Mouse (Mus musculus): ENCODE measurements at regions not wholly inside any gene's neighbourhood (a gene's known extent, or its start where the extent isn't known, plus 50 kb on each side); places are given as distances from the start of the nearest gene placed in this dataset.

DNA sequence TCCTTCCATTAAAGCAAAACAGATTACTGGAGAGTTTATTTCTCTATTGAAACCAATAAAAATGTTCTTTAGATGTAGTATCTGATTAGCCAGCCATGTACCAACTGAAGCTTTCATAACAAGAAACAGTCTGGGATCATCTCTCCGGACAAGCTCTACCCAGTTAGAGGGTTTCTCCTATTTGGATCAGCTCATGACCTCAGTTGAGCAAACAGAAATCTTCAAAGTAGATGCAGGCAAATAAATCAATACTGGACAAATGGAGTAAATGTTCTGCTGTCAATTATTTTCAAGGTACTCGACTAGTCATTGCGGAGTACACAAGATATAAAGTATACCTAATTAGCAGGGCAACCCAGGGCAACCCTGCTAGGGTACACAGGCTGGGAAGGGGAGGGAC is 67.4 kb downstream of the Avpr1a start:
- Histone ChIP-seq H3K36me3 (no peaks in the 10 kb centered on the region), H3K4me3 (no peak overlapping the region), H3K4me1 (no peaks in the 10 kb centered on the region), H3K27ac (no peak overlapping the region), H3K9ac (no peak overlapping the region), H3K4me2 (replicated peaks) (no peak overlapping the region), H3K27me3 (no peaks in the 10 kb centered on the region), H3K9me3 (no peaks in the 10 kb centered on the region)
- 87% methylated on average over 3 of the region's 3 CpGs for WGBS
- ATAC-seq (ENCODE audit: insufficient number of reproducible peaks, insufficient read depth, low FRiP score, low TSS enrichment): no peak

DNA sequence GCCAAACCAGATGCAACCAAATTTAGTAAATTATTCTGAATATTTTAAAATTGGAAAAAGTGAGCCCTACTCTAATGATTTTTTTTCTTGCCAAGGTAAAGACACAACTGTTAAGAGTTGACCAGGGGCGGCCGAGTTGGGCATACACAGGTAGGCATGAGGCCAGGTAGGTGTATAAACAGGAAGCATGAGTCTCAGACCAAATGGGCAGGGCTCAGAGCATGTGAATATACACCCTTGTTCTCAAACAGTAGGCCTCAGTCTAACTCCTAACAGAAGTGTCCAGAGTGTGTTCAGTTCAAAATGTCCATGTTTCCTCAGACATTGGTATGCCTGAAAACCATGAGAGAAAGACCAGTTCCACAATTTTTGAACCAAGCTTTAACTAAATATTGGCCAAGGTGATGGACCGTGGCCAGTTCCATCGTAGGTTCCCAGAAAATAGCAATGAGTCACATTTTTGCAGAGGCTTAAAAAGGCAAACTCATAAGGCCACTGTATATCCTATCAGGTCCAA is 71.0 kb downstream of the Avpr1a start:
- no peak overlapping the region for H3K4me2 ChIP-seq (replicated peaks)
- H3K27me3 ChIP-seq: no peaks in the 10 kb centered on the region
- no peak for ATAC-seq (ENCODE audit: insufficient number of reproducible peaks, insufficient read depth, low FRiP score, low TSS enrichment)
- no peaks in the 10 kb centered on the region for H3K4me1 ChIP-seq
- H3K4me3 ChIP-seq: no peak overlapping the region
- H3K9me3 ChIP-seq: no peaks in the 10 kb centered on the region
- no peaks in the 10 kb centered on the region for H3K36me3 ChIP-seq
- H3K27ac ChIP-seq: no peak overlapping the region
- 84% methylated on average over 4 of the region's 4 CpGs for WGBS
- H3K9ac ChIP-seq: no peak overlapping the region

- H3K4me1 ChIP-seq: no peaks in the 10 kb centered on the region
- H3K36me3 ChIP-seq: no peaks in the 10 kb centered on the region
- H3K27me3 ChIP-seq: no peaks in the 10 kb centered on the region
- H3K4me2 ChIP-seq (replicated peaks): no peak overlapping the region
- no peak overlapping the region for H3K27ac ChIP-seq
- H3K9ac ChIP-seq: no peak overlapping the region
- no peaks in the 10 kb centered on the region for H3K9me3 ChIP-seq
- WGBS: 85% methylated on average over 7 of the region's 7 CpGs
- no peak for ATAC-seq (ENCODE audit: insufficient number of reproducible peaks, insufficient read depth, low FRiP score, low TSS enrichment)
- no peak overlapping the region for H3K4me3 ChIP-seq
These were observed 71.7 kb downstream of the Avpr1a start for GRCm38 (mm10) chr10:122519981-122520380.

DNA sequence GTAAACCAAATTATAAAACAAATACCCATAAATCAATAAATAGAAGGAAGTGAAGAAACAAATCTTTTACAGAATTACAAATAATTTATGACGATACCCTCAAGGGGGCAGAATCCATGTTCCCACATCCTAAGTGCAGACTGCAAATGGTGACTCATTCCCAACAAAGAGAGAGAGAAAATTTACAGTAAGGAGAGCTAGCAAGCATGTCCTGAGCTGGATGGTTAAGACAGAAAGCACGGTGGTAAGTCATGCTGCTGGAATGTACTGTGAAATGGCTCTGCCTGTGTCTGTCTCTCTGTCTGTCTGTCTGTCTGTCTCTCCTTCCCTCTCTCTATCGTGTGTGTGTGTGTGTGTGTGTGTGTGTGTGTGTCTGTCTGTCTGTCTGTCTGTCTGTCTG is 74.3 kb downstream of the Avpr1a start:
- Histone ChIP-seq H3K27ac (no peak overlapping the region), H3K9ac (no peak overlapping the region), H3K4me1 (no peaks in the 10 kb centered on the region), H3K36me3 (no peaks in the 10 kb centered on the region), H3K4me3 (no peak overlapping the region), H3K27me3 (no peaks in the 10 kb centered on the region), H3K4me2 (replicated peaks) (no peak overlapping the region), H3K9me3 (no peaks in the 10 kb centered on the region)
- WGBS: 78% methylated on average over 3 of the region's 3 CpGs
- no peak for ATAC-seq (ENCODE audit: insufficient number of reproducible peaks, insufficient read depth, low FRiP score, low TSS enrichment)

DNA sequence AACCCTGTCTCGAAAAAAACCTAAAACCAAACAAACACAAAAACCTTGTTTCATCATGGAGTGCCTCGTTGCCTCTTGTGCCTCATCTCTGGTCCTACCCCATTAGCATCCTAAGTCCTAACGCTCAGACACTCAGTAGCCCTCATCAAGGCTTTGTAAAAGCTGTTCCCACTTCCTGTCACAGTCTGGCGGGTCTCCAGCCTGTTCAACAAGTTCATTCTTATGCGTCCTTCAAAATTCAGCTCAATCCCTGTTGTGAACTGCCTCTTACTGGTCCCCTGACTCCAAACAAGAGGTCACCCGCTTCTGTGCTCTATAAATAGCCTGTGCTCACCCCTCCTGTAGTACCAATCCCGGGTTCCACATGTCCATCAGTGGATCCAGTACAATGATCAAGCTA is 77.1 kb downstream of the Avpr1a start:
- no peaks in the 10 kb centered on the region for H3K36me3 ChIP-seq
- no peaks in the 10 kb centered on the region for H3K4me1 ChIP-seq
- no peak for ATAC-seq (ENCODE audit: insufficient number of reproducible peaks, insufficient read depth, low FRiP score, low TSS enrichment)
- no peaks in the 10 kb centered on the region for H3K9me3 ChIP-seq
- no peak overlapping the region for H3K9ac ChIP-seq
- no peak overlapping the region for H3K4me2 ChIP-seq (replicated peaks)
- WGBS: 83% methylated on average over 7 of the region's 7 CpGs
- no peak overlapping the region for H3K4me3 ChIP-seq
- no peak overlapping the region for H3K27ac ChIP-seq
- no peaks in the 10 kb centered on the region for H3K27me3 ChIP-seq

GRCm38 (mm10) chr10:122525807-122526206 is 77.5 kb downstream of the Avpr1a start:
- H3K4me1 ChIP-seq: no peaks in the 10 kb centered on the region
- no peak overlapping the region for H3K4me2 ChIP-seq (replicated peaks)
- no peak overlapping the region for H3K9ac ChIP-seq
- no peak overlapping the region for H3K27ac ChIP-seq
- no peak overlapping the region for H3K4me3 ChIP-seq
- 84% methylated on average over 6 of the region's 6 CpGs for WGBS
- no peaks in the 10 kb centered on the region for H3K27me3 ChIP-seq
- no peak for ATAC-seq (ENCODE audit: insufficient number of reproducible peaks, insufficient read depth, low FRiP score, low TSS enrichment)
- no peaks in the 10 kb centered on the region for H3K9me3 ChIP-seq
- H3K36me3 ChIP-seq: no peaks in the 10 kb centered on the region

DNA sequence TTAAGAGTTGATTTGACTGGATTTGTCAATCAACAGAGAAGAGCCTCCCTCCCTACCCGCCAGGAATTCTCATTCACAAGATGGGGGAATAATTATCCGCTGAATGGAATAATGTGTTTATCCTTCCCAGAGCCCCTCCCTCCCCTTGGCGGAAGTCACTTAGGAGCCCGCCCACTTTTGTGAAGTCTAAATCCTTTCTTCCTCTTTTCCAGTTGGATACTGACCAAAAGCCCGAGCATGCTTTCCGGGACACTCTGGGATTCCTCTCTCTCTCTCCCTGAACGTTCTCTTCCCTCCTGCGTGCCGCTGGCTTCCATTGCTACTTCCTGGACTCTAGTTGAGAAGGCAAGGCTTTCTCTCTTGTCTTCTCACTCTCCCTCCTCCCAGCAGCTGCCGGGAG is 79.9 kb downstream of the Avpr1a start:
- no peak overlapping the region for H3K4me3 ChIP-seq
- H3K36me3 ChIP-seq: no peaks in the 10 kb centered on the region
- H3K4me1 ChIP-seq: no peaks in the 10 kb centered on the region
- no peak overlapping the region for H3K9ac ChIP-seq
- WGBS: 81% methylated on average over 10 of the region's 10 CpGs
- no peak overlapping the region for H3K4me2 ChIP-seq (replicated peaks)
- ATAC-seq (ENCODE audit: insufficient number of reproducible peaks, insufficient read depth, low FRiP score, low TSS enrichment): no peak
- H3K9me3 ChIP-seq: no peaks in the 10 kb centered on the region
- no peak overlapping the region for H3K27ac ChIP-seq
- no peaks in the 10 kb centered on the region for H3K27me3 ChIP-seq

GRCm38 (mm10) chr10:122528973-122529703 is 80.8 kb downstream of the Avpr1a start:
- H3K9ac ChIP-seq: no peak overlapping the region
- H3K27me3 ChIP-seq: no peaks in the 10 kb centered on the region
- WGBS: 33% methylated on average over 4 of the region's 4 CpGs
- H3K4me1 ChIP-seq: no peaks in the 10 kb centered on the region
- ATAC-seq (ENCODE audit: insufficient number of reproducible peaks, insufficient read depth, low FRiP score, low TSS enrichment): no peak
- H3K36me3 ChIP-seq: no peaks in the 10 kb centered on the region
- no peak overlapping the region for H3K27ac ChIP-seq
- H3K4me2 ChIP-seq (replicated peaks): no peak overlapping the region
- no peaks in the 10 kb centered on the region for H3K9me3 ChIP-seq
- no peak overlapping the region for H3K4me3 ChIP-seq

DNA sequence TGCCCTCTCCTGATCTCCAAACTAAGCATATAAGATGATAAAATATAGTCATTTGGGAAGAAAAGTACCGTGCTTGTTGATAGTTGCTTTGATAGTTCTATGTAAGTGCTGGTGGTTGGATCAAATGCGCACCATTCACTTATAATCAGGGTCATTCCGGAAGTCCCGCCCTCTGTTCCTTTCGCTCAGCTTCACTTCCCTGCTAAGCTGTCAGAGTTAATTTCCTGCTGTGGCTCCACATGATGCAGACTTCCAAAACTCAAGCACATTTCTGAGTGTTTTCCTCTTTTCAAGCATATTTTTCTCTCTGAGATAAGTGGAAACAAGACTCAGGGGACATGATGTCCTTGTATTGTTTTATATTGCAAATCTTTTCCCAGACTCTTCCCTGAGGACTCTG is 86.4 kb downstream of the Avpr1a start:
- no peak for ATAC-seq (ENCODE audit: insufficient number of reproducible peaks, insufficient read depth, low FRiP score, low TSS enrichment)
- no peaks in the 10 kb centered on the region for H3K4me1 ChIP-seq
- 58% methylated on average over 5 of the region's 5 CpGs for WGBS
- no peak overlapping the region for H3K9ac ChIP-seq
- H3K4me2 ChIP-seq (replicated peaks): no peak overlapping the region
- no peaks in the 10 kb centered on the region for H3K27me3 ChIP-seq
- H3K9me3 ChIP-seq: no peaks in the 10 kb centered on the region
- H3K4me3 ChIP-seq: no peak overlapping the region
- no peak overlapping the region for H3K27ac ChIP-seq
- H3K36me3 ChIP-seq: no peaks in the 10 kb centered on the region

DNA sequence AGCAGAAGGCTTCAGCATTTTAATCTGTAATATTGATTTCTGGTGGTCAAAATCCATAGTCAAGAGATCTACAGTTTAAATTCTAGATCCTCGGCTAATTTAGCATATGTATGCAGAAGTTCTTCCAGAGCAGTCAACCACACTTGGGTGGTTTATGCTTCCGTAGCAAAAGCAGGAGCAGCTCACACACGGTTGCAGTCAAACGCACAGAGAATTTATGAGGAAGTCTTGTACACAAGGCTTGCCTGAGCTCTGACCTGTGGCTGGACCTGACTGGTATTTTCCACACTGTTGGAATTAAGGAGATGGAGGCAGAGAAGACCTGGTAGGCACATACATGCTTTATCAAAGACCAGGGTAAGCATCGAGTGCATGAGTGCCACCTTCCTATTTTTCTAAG is 86.8 kb downstream of the Avpr1a start:
- WGBS: 75% methylated on average over 5 of the region's 5 CpGs
- ATAC-seq (ENCODE audit: insufficient number of reproducible peaks, insufficient read depth, low FRiP score, low TSS enrichment): no peak
- H3K4me1 ChIP-seq: no peaks in the 10 kb centered on the region
- no peaks in the 10 kb centered on the region for H3K9me3 ChIP-seq
- H3K27me3 ChIP-seq: no peaks in the 10 kb centered on the region
- H3K4me2 ChIP-seq (replicated peaks): no peak overlapping the region
- H3K27ac ChIP-seq: no peak overlapping the region
- no peak overlapping the region for H3K4me3 ChIP-seq
- H3K36me3 ChIP-seq: no peaks in the 10 kb centered on the region
- H3K9ac ChIP-seq: no peak overlapping the region

- Histone ChIP-seq H3K36me3 (no peaks in the 10 kb centered on the region), H3K9me3 (no peaks in the 10 kb centered on the region), H3K4me2 (replicated peaks) (no peak overlapping the region), H3K4me3 (no peak overlapping the region), H3K27me3 (no peaks in the 10 kb centered on the region), H3K27ac (no peak overlapping the region), H3K9ac (no peak overlapping the region), H3K4me1 (no peaks in the 10 kb centered on the region)
- ATAC-seq (ENCODE audit: insufficient number of reproducible peaks, insufficient read depth, low FRiP score, low TSS enrichment): no peak
- WGBS: 65% methylated on average over 7 of the region's 7 CpGs
These were observed 91.4 kb downstream of the Avpr1a start for GRCm38 (mm10) chr10:122539655-122540054.

DNA sequence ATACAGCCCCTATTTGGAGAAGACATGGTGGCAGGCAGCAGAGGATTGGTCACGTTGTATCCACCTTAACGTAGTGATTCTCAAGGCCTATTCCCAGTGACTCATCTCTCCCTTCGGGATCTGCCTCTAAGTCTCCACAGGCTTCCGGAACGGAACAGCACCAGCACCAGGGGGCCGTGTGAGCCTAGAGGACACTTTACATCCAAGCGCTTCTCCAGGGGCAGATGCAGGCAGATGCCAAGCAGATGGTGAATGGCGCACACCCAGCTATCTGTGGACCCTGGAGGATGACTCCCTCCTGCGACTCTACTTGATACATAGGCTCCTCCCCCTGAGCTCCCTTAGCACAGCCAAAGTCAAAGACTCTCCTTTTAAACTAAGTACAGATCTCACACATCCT is 94.3 kb downstream of the Avpr1a start:
- H3K4me1 ChIP-seq: no peaks in the 10 kb centered on the region
- 63% methylated on average over 9 of the region's 9 CpGs for WGBS
- H3K9me3 ChIP-seq: no peaks in the 10 kb centered on the region; the same call in 1 of the 2 replicates
- H3K4me3 ChIP-seq: no peak overlapping the region
- H3K27me3 ChIP-seq: no peaks in the 10 kb centered on the region
- no peak overlapping the region for H3K27ac ChIP-seq
- H3K4me2 ChIP-seq (replicated peaks): no peak overlapping the region
- no peak for ATAC-seq (ENCODE audit: insufficient number of reproducible peaks, insufficient read depth, low FRiP score, low TSS enrichment)
- H3K36me3 ChIP-seq: no peaks in the 10 kb centered on the region
- no peak overlapping the region for H3K9ac ChIP-seq
